Mouse (Mus musculus) testis, adult 2 months (tissue): ENCODE data around the gene Ttc37. TPM values are rescaled to one million over a fixed set of nuclear protein-coding genes. Genes with fewer than 3 reads are reported as not detected.

ENCODE experiments used
- H3K27ac ChIP-seq: fragments of 200-500 bp; 2 replicates; pipeline ENCODE4 v1.5.1; 2012; ENCODE audit warnings: low read depth, low read length; ENCODE audit not compliant: control insufficient read depth, insufficient read depth
- H3K27me3 ChIP-seq: fragments of 200-500 bp; 2 replicates; pipeline ENCODE4 v1.6.1; 2012; ENCODE audit warnings: mild to moderate bottlenecking, low read length, moderate library complexity; ENCODE audit not compliant: control insufficient read depth, insufficient read depth
- H3K36me3 ChIP-seq: fragments of 200-500 bp; 2 replicates; pipeline ENCODE4 v1.6.1; 2012; ENCODE audit warnings: mild to moderate bottlenecking, low read length; ENCODE audit not compliant: control insufficient read depth, insufficient read depth
- H3K4me1 ChIP-seq: fragments of 200-500 bp; 2 replicates; pipeline ENCODE4 v1.6.1; 2012; ENCODE audit warnings: low read length; ENCODE audit not compliant: control insufficient read depth, insufficient read depth
- H3K4me3 ChIP-seq: fragments of 200-500 bp; 2 replicates; pipeline ENCODE4 v1.5.1; 2012; ENCODE audit warnings: low read depth, mild to moderate bottlenecking, low read length, moderate library complexity, mixed read lengths; ENCODE audit not compliant: control insufficient read depth
- CTCF ChIP-seq: fragments of 200-500 bp; IDR thresholded peaks from 2 replicates; pipeline ENCODE4 v1.5.1; 2012; ENCODE audit warnings: low read depth, mild to moderate bottlenecking, inconsistent platforms, low read length, moderate library complexity; ENCODE audit not compliant: control insufficient read depth, insufficient read depth, insufficient replicate concordance
- POLR2A ChIP-seq: fragments of 200-500 bp; IDR thresholded peaks from 2 replicates; pipeline ENCODE4 v1.6.1; 2012; ENCODE audit warnings: low read depth, mild to moderate bottlenecking, inconsistent platforms, low read length, moderate library complexity; ENCODE audit not compliant: control insufficient read depth
- polyA plus RNA-seq: library from polyadenylated mRNA; depleted of rRNA; stranded (reverse); fragments of >200 nt; gene quantifications from 2 replicates; pipeline ENCODE4 v1.2.3, GENCODE M21; 2012

Ttc37 gene
- polyA plus RNA-seq, 1 experiment, result 2.4 TPM

GRCm38 (mm10) chr13:76160587-76160986 lies 62.1 kb downstream of the Ttc37 start:
- TF ChIP-seq CTCF, result no peak
- TF ChIP-seq POLR2A, result no peak
- no peaks in the 10 kb centered on the region for H3K4me1 ChIP-seq
- H3K27me3 ChIP-seq, result no peaks in the 10 kb centered on the region
- no peak overlapping the region for H3K27ac ChIP-seq
- H3K4me3 ChIP-seq, result no peak overlapping the region
- H3K36me3 ChIP-seq, result no peaks in the 10 kb centered on the region

GRCm38 (mm10) chr13:76174297-76174696 lies 75.8 kb downstream of the Ttc37 start:
- no peaks in the 10 kb centered on the region for H3K36me3 ChIP-seq

GRCm38 (mm10) chr13:76178700-76179099 lies 80.2 kb downstream of the Ttc37 start:
- H3K4me1 ChIP-seq, result no peaks in the 10 kb centered on the region
- no peak overlapping the region for H3K27ac ChIP-seq
- no peaks in the 10 kb centered on the region for H3K36me3 ChIP-seq

More at GRCm38 (mm10) chr13:76174297-76174696, 75.8 kb downstream of the Ttc37 start:
- Histone ChIP-seq H3K27me3 (no peaks in the 10 kb centered on the region), H3K4me3 (no peak overlapping the region), H3K27ac (no peak overlapping the region), H3K4me1 (no peaks in the 10 kb centered on the region)
- TF ChIP-seq POLR2A, result no peak
- TF ChIP-seq CTCF, result no peak

GRCm38 (mm10) chr13:76187651-76188050 lies 89.1 kb downstream of the Ttc37 start:
- Histone ChIP-seq H3K27me3 (no peaks in the 10 kb centered on the region), H3K4me1 (no peaks in the 10 kb centered on the region), H3K27ac (no peak overlapping the region), H3K4me3 (no peak overlapping the region), H3K36me3 (no peaks in the 10 kb centered on the region)
- TF ChIP-seq CTCF, result no peak
- TF ChIP-seq POLR2A, result no peak

More at GRCm38 (mm10) chr13:76178700-76179099, 80.2 kb downstream of the Ttc37 start:
- no peaks in the 10 kb centered on the region for H3K27me3 ChIP-seq
- H3K4me3 ChIP-seq, result no peak overlapping the region
- TF ChIP-seq POLR2A (no peak), CTCF (no peak)

- Histone ChIP-seq H3K4me1 (no peaks in the 10 kb centered on the region), H3K27ac (no peak overlapping the region), H3K27me3 (no peaks in the 10 kb centered on the region), H3K4me3 (no peak overlapping the region), H3K36me3 (no peaks in the 10 kb centered on the region)
- TF ChIP-seq POLR2A (no peak), CTCF (no peak)
Observed at GRCm38 (mm10) chr13:76189190-76189589, 90.7 kb downstream of the Ttc37 start.

- no peaks in the 10 kb centered on the region for H3K4me1 ChIP-seq
- no peaks in the 10 kb centered on the region for H3K36me3 ChIP-seq
- no peak overlapping the region for H3K4me3 ChIP-seq
- H3K27me3 ChIP-seq, result no peaks in the 10 kb centered on the region
- H3K27ac ChIP-seq, result no peak overlapping the region
- no peak for TF ChIP-seq CTCF
- no peak for TF ChIP-seq POLR2A
Observed at GRCm38 (mm10) chr13:76190273-76190672, 91.7 kb downstream of the Ttc37 start.

GRCm38 (mm10) chr13:76194937-76195336 lies 96.4 kb downstream of the Ttc37 start:
- Histone ChIP-seq H3K27ac (no peak overlapping the region), H3K4me1 (no peaks in the 10 kb centered on the region), H3K27me3 (no peaks in the 10 kb centered on the region), H3K4me3 (no peak overlapping the region), H3K36me3 (no peaks in the 10 kb centered on the region)
- TF ChIP-seq POLR2A (no peak), CTCF (no peak)
